Mouse (Mus musculus): ENCODE data around the gene Sppl3.

The Sppl3 gene

GRCm38 (mm10) chr5:115010577-115011216 lies at the start of gene Sppl3:
Gene Sppl3 (plus strand): TSS chr5:115011137.
- DNase-seq (ENCODE audit: low read depth, low spot score) = peak; percentile 97

- DNase-seq (ENCODE audit: low read depth, low spot score) = no peak
Observed at GRCm38 (mm10) chr5:114961590-114962360, 49.2 kb upstream of the Sppl3 start.

- no peak for DNase-seq (ENCODE audit: low read depth, low spot score)
Observed at GRCm38 (mm10) chr5:114964315-114964966, 46.5 kb upstream of the Sppl3 start.

GRCm38 (mm10) chr5:114964967-114965898 lies 45.7 kb upstream of the Sppl3 start:
- DNase-seq (ENCODE audit: low read depth, low spot score) = peak; percentile 16

DNA sequence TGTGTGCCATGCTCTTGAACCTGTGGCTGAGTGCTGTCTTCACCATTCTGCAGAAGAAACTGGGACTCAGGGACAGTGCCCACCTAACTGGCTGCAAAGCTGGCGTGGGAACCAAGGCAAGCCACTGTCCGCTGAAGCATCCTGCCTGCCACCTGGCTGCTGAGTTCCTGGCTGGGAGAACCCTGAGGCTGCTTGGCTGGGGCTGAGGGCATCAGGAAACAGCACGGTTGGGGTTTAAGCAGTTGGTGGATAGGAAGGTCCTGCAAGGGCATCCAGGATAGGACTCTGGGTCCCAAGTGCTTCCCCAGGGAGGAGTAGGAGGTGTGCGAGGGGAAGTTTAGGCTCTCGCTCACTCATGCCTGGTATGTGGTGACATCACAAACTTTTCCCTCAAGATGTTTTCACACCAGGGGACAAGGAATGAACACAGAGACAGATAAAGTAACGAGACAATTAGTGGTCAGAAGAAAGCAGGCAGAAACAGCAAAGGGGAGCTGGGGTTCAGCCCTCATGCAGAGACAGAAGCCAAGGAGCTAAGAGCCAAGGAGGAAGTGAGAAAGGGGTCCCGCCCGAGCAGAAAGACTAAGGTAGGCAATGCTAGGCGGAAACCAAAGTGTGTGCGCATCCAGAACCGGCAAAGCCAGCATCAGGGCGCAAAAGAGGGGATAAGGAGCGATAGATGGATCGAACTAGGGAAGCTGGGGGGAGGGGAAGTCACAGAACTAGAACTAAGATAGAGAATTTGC lies 43.2 kb upstream of the Sppl3 start:
- no peak for DNase-seq (ENCODE audit: low read depth, low spot score)

GRCm38 (mm10) chr5:114968651-114969050 lies 42.3 kb upstream of the Sppl3 start:
- DNase-seq (ENCODE audit: low read depth, low spot score) = no peak

- DNase-seq (ENCODE audit: low read depth, low spot score) = no peak
Observed at GRCm38 (mm10) chr5:114969064-114969463, 41.9 kb upstream of the Sppl3 start.

- DNase-seq (ENCODE audit: low read depth, low spot score) = no peak
Observed at GRCm38 (mm10) chr5:114969609-114970215, 41.2 kb upstream of the Sppl3 start.

- no peak for DNase-seq (ENCODE audit: low read depth, low spot score)
Observed at GRCm38 (mm10) chr5:114970824-114971227, 40.1 kb upstream of the Sppl3 start, which contains the start of gene Hnf1a. Gene Hnf1a (minus strand): TSS chr5:114971094.

- no peak for DNase-seq (ENCODE audit: low read depth, low spot score)
Observed at GRCm38 (mm10) chr5:114972201-114972600, 38.7 kb upstream of the Sppl3 start.

- no peak for DNase-seq (ENCODE audit: low read depth, low spot score)
Observed at GRCm38 (mm10) chr5:114973131-114973530, 37.8 kb upstream of the Sppl3 start.

- DNase-seq (ENCODE audit: low read depth, low spot score) = no peak
Observed at GRCm38 (mm10) chr5:114976935-114977334, 34.0 kb upstream of the Sppl3 start.

GRCm38 (mm10) chr5:114978473-114978872 lies 32.5 kb upstream of the Sppl3 start:
- DNase-seq (ENCODE audit: low read depth, low spot score) = no peak

DNA sequence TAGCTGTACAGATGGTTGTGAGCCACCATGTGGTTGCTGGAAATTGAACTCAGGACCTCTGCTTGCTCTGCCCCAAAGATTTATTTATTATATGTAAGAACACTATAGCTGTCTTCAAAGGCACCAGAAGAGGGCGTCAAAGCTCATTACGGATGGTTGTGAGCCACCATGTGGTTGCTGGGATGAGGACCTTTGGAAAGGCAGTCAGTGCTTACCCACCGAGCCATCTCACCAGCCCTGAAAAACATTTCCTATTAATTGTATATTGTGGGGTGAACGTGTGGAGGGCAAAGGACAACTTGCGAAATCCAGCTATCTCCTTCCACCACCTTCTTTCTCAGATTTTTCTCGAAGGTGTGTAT lies 32.1 kb upstream of the Sppl3 start:
- peak; percentile 77 for DNase-seq (ENCODE audit: low read depth, low spot score)

GRCm38 (mm10) chr5:114979250-114980121 lies 31.5 kb upstream of the Sppl3 start:
- DNase-seq (ENCODE audit: low read depth, low spot score) = peak; percentile 81

GRCm38 (mm10) chr5:114980122-114980748 lies 30.7 kb upstream of the Sppl3 start:
- peak; percentile 10 for DNase-seq (ENCODE audit: low read depth, low spot score)

GRCm38 (mm10) chr5:114982001-114982400 lies 28.9 kb upstream of the Sppl3 start:
- DNase-seq (ENCODE audit: low read depth, low spot score) = no peak

GRCm38 (mm10) chr5:114985074-114985473 lies 25.9 kb upstream of the Sppl3 start:
- no peak for DNase-seq (ENCODE audit: low read depth, low spot score)

DNA sequence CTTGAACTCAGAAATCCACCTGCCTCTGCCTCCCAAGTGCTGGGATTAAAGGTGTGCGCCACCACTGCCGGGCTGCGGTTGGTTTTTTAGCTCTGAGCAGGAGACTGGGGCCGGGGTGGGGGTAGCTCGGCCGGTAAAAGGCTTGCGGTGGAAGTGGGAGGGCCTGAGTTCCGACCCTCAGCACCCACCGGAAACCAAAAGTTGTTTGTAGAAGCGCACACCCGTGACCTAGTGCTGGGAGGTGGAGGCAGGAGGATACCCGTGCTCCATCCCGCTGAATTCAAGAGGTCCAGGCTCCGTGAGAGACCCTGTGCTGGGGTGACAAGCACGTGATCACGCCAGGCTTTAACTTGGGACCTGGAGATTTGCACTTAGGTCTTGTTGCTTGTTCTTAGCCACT lies 14.5 kb upstream of the Sppl3 start:
- DNase-seq (ENCODE audit: low read depth, low spot score) = peak; percentile 27

All from CD4-positive, CD25-positive, alpha-beta regulatory T cell, adult 2 months (primary cell).